Mouse (Mus musculus): ENCODE results near the gene Trim9.

GRCm38 (mm10) chr12:70307881-70308280, 39.5 kb downstream of the Trim9 start:
- TF ChIP-seq POLR2A (IDR thresholded peaks at IDR 0.05; ENCODE audit: extremely low read depth, insufficient read depth, low read length) (no peak), CTCF (IDR thresholded peaks at IDR 0.05; ENCODE audit: extremely low read depth, insufficient read depth, low read length) (no peak)
